Mouse (Mus musculus) granulocyte monocyte progenitor cell, adult 5-6 weeks (primary cell): Measurements from ENCODE around the gene Nme3. TPM values are rescaled to one million over a fixed set of nuclear protein-coding genes. Genes with fewer than 3 reads are reported as not detected.

Experiments
- total RNA-seq, 2 experiments: library from RNA; stranded (forward) in 1 of 2; stranded (reverse) in 1 of 2; fragments of 200-712, 200-1000 nt in 1 of 2; fragments of >200 nt in 1 of 2; fragmentation: Nextera tagmentation in 1 of 2; gene quantifications; 2 replicates each; pipeline ENCODE4 v1.2.3; 2014 to 2017

Nme3 gene
- total RNA-seq, 2 experiments from 2014 or later = 18.8 to 21.2 TPM

Other genes starting within 250 kb of the Nme3 start
- gene Slc9a3r2, start 246.2 kb upstream of the Nme3 start, total RNA-seq (2014; fragmentation: Nextera tagmentation) = 0.45 and 1.0 TPM in 2 replicates
- 1.8 and 3.0 TPM in 2 replicates for gene Slc9a3r2, start 246.2 kb upstream of the Nme3 start, total RNA-seq (2017)
- not detected in 2 replicates for gene Npw, start 238.0 kb upstream of the Nme3 start, total RNA-seq (2014; fragmentation: Nextera tagmentation)
- 0.82 TPM in 1 of 2 replicates, not detected in the other for gene Npw, start 238.0 kb upstream of the Nme3 start, total RNA-seq (2017)
- 18.2 and 40.4 TPM in 2 replicates for gene Zfp598, start 226.8 kb upstream of the Nme3 start, total RNA-seq (2014; fragmentation: Nextera tagmentation)
- 16.1 and 17.8 TPM in 2 replicates for gene Zfp598, start 226.8 kb upstream of the Nme3 start, total RNA-seq (2017)
- gene Syngr3, start 206.5 kb upstream of the Nme3 start, total RNA-seq (2014; fragmentation: Nextera tagmentation) = not detected in 2 replicates
- gene Syngr3, start 206.5 kb upstream of the Nme3 start, total RNA-seq (2017) = not detected in 2 replicates
- gene Gfer, start 200.3 kb upstream of the Nme3 start, total RNA-seq (2014; fragmentation: Nextera tagmentation) = 28.9 and 33.2 TPM in 2 replicates
- gene Gfer, start 200.3 kb upstream of the Nme3 start, total RNA-seq (2017) = 45.1 and 64.0 TPM in 2 replicates
- 1.4 TPM in 1 of 2 replicates, not detected in the other for gene Noxo1, start 200.3 kb upstream of the Nme3 start, total RNA-seq (2014; fragmentation: Nextera tagmentation)
- gene Noxo1, start 200.3 kb upstream of the Nme3 start, total RNA-seq (2017) = 0.60 and 2.1 TPM in 2 replicates
- 39.5 and 44.5 TPM in 2 replicates for gene Tbl3, start 188.8 kb upstream of the Nme3 start, total RNA-seq (2014; fragmentation: Nextera tagmentation)
- gene Tbl3, start 188.8 kb upstream of the Nme3 start, total RNA-seq (2017) = 44.1 and 54.9 TPM in 2 replicates
- 1.2 TPM in 1 of 2 replicates, not detected in the other for gene Rnf151, start 178.4 kb upstream of the Nme3 start, total RNA-seq (2014; fragmentation: Nextera tagmentation)
- gene Rnf151, start 178.4 kb upstream of the Nme3 start, total RNA-seq (2017) = not detected in 2 replicates
- 4,639 and 4,919 TPM in 2 replicates for gene Rps2, start 178.4 kb upstream of the Nme3 start, total RNA-seq (2014; fragmentation: Nextera tagmentation)
- gene Rps2, start 178.4 kb upstream of the Nme3 start, total RNA-seq (2017) = 1,990 and 2,495 TPM in 2 replicates
- 247 and 248 TPM in 2 replicates for gene Ndufb10, start 172.0 kb upstream of the Nme3 start, total RNA-seq (2014; fragmentation: Nextera tagmentation)
- gene Ndufb10, start 172.0 kb upstream of the Nme3 start, total RNA-seq (2017) = 237 and 286 TPM in 2 replicates
- 0.73 TPM in 1 of 2 replicates, not detected in the other for gene Rpl3l, start 168.7 kb upstream of the Nme3 start, total RNA-seq (2014; fragmentation: Nextera tagmentation)
- gene Rpl3l, start 168.7 kb upstream of the Nme3 start, total RNA-seq (2017) = 0.52 TPM in 1 of 2 replicates, not detected in the other
- 255 and 331 TPM in 2 replicates for gene Msrb1, start 159.9 kb upstream of the Nme3 start, total RNA-seq (2014; fragmentation: Nextera tagmentation)
- gene Msrb1, start 159.9 kb upstream of the Nme3 start, total RNA-seq (2017) = 160 and 195 TPM in 2 replicates
- not detected in 2 replicates for gene Hs3st6, start 143.5 kb upstream of the Nme3 start, total RNA-seq (2014; fragmentation: Nextera tagmentation)
- not detected in 2 replicates for gene Hs3st6, start 143.5 kb upstream of the Nme3 start, total RNA-seq (2017)
- gene Meiob, start 92.2 kb upstream of the Nme3 start, total RNA-seq (2014; fragmentation: Nextera tagmentation) = not detected in 2 replicates
- not detected in 2 replicates for gene Meiob, start 92.2 kb upstream of the Nme3 start, total RNA-seq (2017)
- gene Hagh, start 56.4 kb upstream of the Nme3 start, total RNA-seq (2014; fragmentation: Nextera tagmentation) = 35.3 and 46.1 TPM in 2 replicates
- gene Hagh, start 56.4 kb upstream of the Nme3 start, total RNA-seq (2017) = 18.2 and 45.8 TPM in 2 replicates
- 13.7 and 15.1 TPM in 2 replicates for gene Fahd1, start 46.1 kb upstream of the Nme3 start, total RNA-seq (2014; fragmentation: Nextera tagmentation)
- gene Fahd1, start 46.1 kb upstream of the Nme3 start, total RNA-seq (2017) = 11.4 and 14.3 TPM in 2 replicates
- gene Igfals, start 30.5 kb upstream of the Nme3 start, total RNA-seq (2014; fragmentation: Nextera tagmentation) = not detected in 2 replicates
- not detected in 2 replicates for gene Igfals, start 30.5 kb upstream of the Nme3 start, total RNA-seq (2017)
- gene Nubp2, start 10.2 kb upstream of the Nme3 start, total RNA-seq (2014; fragmentation: Nextera tagmentation) = 103 and 108 TPM in 2 replicates
- gene Nubp2, start 10.2 kb upstream of the Nme3 start, total RNA-seq (2017) = 42.8 and 48.2 TPM in 2 replicates
- 15.7 and 29.3 TPM in 2 replicates for gene Spsb3, start 9.9 kb upstream of the Nme3 start, total RNA-seq (2014; fragmentation: Nextera tagmentation)
- gene Spsb3, start 9.9 kb upstream of the Nme3 start, total RNA-seq (2017) = 10.4 and 15.8 TPM in 2 replicates
- 8.9 and 15.1 TPM in 2 replicates for gene Eme2, start 1.4 kb upstream of the Nme3 start, total RNA-seq (2014; fragmentation: Nextera tagmentation)
- gene Eme2, start 1.4 kb upstream of the Nme3 start, total RNA-seq (2017) = 12.5 and 14.9 TPM in 2 replicates
- gene Mrps34, start 1.4 kb upstream of the Nme3 start, total RNA-seq (2014; fragmentation: Nextera tagmentation) = 62.0 and 75.0 TPM in 2 replicates
- gene Mrps34, start 1.4 kb upstream of the Nme3 start, total RNA-seq (2017) = 36.7 and 41.9 TPM in 2 replicates
- 49.0 and 84.5 TPM in 2 replicates for gene Mapk8ip3, start 40.5 kb downstream of the Nme3 start, total RNA-seq (2014; fragmentation: Nextera tagmentation)
- gene Mapk8ip3, start 40.5 kb downstream of the Nme3 start, total RNA-seq (2017) = 18.2 and 21.0 TPM in 2 replicates
- 109 and 130 TPM in 2 replicates for gene Jpt2, start 64.2 kb downstream of the Nme3 start, total RNA-seq (2014; fragmentation: Nextera tagmentation)
- gene Jpt2, start 64.2 kb downstream of the Nme3 start, total RNA-seq (2017) = 104 and 114 TPM in 2 replicates
- 27.3 and 27.6 TPM in 2 replicates for gene Cramp1l, start 119.3 kb downstream of the Nme3 start, total RNA-seq (2014; fragmentation: Nextera tagmentation)
- gene Cramp1l, start 119.3 kb downstream of the Nme3 start, total RNA-seq (2017) = 7.8 and 8.2 TPM in 2 replicates
- gene Ift140, start 119.6 kb downstream of the Nme3 start, total RNA-seq (2014; fragmentation: Nextera tagmentation) = 12.3 and 22.1 TPM in 2 replicates
- gene Ift140, start 119.6 kb downstream of the Nme3 start, total RNA-seq (2017) = 15.6 and 28.8 TPM in 2 replicates
- not detected in 2 replicates for gene Tmem204, start 187.1 kb downstream of the Nme3 start, total RNA-seq (2014; fragmentation: Nextera tagmentation)
- gene Tmem204, start 187.1 kb downstream of the Nme3 start, total RNA-seq (2017) = not detected in 2 replicates
- 49.8 and 55.9 TPM in 2 replicates for gene Telo2, start 219.5 kb downstream of the Nme3 start, total RNA-seq (2014; fragmentation: Nextera tagmentation)
- 21.8 and 37.3 TPM in 2 replicates for gene Telo2, start 219.5 kb downstream of the Nme3 start, total RNA-seq (2017)
- gene Ptx4, start 224.3 kb downstream of the Nme3 start, total RNA-seq (2014; fragmentation: Nextera tagmentation) = not detected in 2 replicates
- not detected in 2 replicates for gene Ptx4, start 224.3 kb downstream of the Nme3 start, total RNA-seq (2017)
- gene Clcn7, start 236.9 kb downstream of the Nme3 start, total RNA-seq (2014; fragmentation: Nextera tagmentation) = 12.1 and 18.9 TPM in 2 replicates
- 11.3 and 12.6 TPM in 2 replicates for gene Clcn7, start 236.9 kb downstream of the Nme3 start, total RNA-seq (2017)